Mouse (Mus musculus): Measurements from ENCODE around the gene Serpinb9e.
"Not testable (repeated sequence)": the region's sequence is repeated elsewhere in the genome, so short reads cannot be mapped to it uniquely, and the experiment has no call there.

Serpinb9e gene

DNA sequence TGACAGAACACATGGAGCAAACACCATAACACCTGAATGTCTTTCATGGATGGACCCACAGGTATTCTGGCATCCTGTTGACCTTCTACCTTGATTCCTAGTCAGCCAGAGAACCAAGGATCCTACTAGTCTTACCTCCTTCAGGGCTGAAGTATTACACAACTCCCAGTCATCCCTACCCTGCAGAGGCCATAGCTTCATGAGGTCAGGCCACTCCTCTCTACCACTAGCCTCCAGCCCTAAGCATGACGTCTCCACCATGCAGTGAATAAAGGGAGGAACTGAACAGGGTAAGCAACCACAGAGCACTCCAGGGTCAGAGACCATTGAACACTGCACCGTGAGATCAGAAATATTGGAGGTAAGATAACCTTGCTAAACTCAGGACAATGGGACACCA, at the start of gene Serpinb9e:
Gene Serpinb9e (plus strand): TSS at position 301 of the 400 bp plus-strand sequence.
- in situ Hi-C loops (cut with MboI; ENCODE audit: unreplicated experiment in 2 of 2): not testable (repeated sequence)

DNA sequence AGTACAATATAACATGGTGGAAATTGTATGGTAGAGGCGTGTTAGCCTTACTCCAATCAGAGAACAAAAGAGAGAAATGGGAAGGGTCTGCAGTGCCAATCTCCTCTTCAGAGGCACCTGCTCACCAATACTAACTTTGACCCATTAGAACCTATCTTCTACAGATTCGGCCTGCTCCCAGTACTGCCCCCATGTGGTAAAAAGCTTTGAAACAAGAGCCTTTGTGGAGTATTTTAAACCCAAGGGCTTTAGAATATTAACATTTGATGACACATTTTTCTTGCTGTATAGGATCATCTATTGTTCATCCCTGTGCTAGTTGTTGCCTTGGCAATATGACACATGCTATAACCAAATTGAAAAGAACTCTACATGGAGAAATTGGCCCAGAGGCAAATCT, 49.7 kb upstream of the Serpinb9e start:
- in situ Hi-C loops (cut with MboI; ENCODE audit: unreplicated experiment in 2 of 2): no loop called here

DNA sequence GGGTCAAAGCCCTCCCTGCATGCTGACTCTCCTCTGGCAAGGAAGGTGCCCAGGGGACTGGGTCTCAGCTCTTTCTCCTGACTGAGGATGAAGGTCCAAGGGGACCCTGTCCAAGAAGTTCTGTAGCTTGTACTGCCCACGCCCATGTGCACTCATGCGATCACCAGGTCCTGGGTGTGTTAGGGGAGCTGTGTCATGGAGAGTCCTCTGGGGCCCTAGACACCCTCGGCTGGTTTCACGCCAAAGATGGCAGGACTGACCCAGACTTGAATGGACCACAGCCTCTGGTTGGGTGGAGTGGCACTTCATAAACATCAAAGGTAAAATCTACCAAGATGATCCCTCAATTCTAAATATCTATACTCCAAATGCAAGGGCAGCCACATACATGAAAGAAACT, 59.2 kb downstream of the Serpinb9e start:
- in situ Hi-C loops (cut with MboI; ENCODE audit: unreplicated experiment in 2 of 2): not testable (repeated sequence)

All from v-Abl transformed pro-B cells (cell line).